Mouse (Mus musculus) bone marrow, adult 2 months (tissue): Measurements from ENCODE around the gene Ankrd36.

Source experiments
- CTCF ChIP-seq: fragments of 200-500 bp; IDR thresholded peaks from 2 replicates; pipeline ENCODE4 v1.5.1; 2011; ENCODE audit warnings: low read length, control low read depth; ENCODE audit not compliant: control insufficient read depth, insufficient read depth
- POLR2A ChIP-seq: fragments of 200-500 bp; IDR thresholded peaks from 2 replicates; pipeline ENCODE4 v1.6.1; 2011; ENCODE audit warnings: low read depth, mild to moderate bottlenecking, control low read depth, low read length, borderline replicate concordance; ENCODE audit not compliant: control insufficient read depth

GRCm38 (mm10) chr11:5716246-5716645 is 146.8 kb downstream of the Ankrd36 start:
- TF ChIP-seq CTCF, result no peak
- no peak for TF ChIP-seq POLR2A
